Mouse (Mus musculus) spleen, postnatal 36 days (tissue): ENCODE results near the gene Zfp687.

Source experiments
- DNase-seq, 2 experiments: peaks; one replicate each; pipeline ENCODE4 v3.0.0; 2022; ENCODE audit warnings: low spot score in 2 of 2, mixed read lengths in 1 of 2

Zfp687 gene

DNA sequence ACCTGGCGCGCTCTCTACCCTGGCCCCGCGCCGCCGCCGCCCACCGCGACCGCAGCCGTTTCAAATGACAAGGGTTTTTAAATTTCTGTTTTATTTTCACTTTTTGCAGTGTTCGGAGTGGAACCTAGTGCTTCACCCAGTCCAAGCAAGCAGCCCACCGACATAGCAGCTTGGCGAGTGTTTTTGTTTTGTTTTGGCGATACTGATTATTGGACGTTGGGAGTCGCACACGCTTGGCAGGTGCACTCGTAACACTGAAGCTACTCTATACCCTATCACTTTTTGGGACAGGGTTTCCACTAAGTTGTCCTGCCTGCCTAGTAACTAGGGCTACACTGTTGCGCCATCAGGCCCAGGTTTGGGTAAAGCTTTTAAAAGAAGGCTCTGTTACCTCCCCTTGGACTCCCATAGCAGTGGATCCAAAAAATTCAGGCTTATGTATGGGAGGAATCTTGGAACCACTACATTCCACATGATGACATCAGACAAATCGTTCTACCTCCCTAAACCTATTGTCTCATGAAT lies 1.3 kb upstream of the Zfp687 start:
- DNase-seq: no peak

DNA sequence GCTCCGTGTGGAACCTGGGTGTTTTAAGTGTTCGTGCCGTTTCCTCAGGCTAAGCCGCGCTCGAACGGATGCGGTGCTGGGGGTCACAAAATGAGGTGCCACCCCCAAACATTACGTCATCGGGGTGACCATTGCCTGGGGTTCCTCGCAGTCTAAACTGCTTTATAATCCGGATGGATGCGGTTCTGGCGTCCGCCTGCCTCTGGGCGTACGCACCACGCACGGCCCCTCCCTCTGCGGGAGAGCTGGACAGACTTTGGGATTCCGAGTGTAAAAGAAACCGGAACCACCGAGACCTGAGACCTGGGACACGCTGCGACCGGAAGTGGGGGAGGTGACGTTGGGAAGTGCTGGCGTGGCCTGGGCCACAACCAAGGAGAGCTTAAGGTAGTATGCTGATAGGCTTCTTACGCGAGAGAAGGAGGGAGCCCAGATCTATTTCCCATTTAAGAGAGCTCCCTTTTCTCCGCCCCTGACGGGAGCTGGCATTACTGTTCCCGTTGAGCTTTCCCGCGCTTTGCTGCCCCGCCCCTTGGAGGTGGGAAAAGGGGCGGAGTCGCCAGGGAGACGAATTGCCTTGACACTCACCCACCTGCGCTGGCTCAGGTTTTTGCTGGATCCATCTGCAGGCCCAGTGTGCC lies 763 bp upstream of the Zfp687 start:
- DNase-seq: peak; percentile 86 to 92

DNA sequence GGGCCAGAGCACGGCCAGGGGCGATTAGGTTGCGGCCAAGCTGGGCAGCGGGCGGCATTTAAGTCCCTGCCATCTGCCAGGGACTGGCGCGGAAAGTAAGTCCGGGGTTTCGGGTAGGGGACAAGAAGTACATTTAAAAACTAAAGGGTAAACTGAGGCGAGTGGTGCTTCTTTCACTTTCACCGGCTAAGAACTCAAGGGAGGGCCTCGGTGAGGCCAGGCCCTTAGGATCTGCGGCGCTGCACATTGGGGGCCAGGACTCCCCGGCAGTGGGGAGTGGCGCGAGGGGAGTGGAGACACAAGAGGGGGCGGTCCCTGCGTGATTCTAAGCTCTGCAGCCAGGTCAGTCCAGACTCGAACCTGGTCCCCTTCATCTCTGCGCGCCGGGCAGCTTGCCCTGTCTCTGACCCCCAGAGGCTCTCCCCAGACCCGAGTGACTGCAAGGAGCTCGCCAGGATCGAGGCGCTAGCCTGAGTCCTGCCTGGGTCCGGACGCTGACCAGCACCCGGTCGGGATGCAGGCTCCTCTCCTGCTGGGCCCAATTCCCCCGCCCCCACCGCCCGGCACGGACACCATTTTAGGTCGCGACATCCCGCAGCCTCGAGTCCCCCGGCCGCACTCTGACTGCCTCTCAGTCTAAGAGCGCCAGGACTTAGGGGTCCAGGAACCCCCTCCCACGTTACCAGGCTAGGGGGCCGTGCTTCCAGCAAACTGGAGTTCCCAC lies 658 bp downstream of the Zfp687 start:
- peak; percentile 52 for DNase-seq

DNA sequence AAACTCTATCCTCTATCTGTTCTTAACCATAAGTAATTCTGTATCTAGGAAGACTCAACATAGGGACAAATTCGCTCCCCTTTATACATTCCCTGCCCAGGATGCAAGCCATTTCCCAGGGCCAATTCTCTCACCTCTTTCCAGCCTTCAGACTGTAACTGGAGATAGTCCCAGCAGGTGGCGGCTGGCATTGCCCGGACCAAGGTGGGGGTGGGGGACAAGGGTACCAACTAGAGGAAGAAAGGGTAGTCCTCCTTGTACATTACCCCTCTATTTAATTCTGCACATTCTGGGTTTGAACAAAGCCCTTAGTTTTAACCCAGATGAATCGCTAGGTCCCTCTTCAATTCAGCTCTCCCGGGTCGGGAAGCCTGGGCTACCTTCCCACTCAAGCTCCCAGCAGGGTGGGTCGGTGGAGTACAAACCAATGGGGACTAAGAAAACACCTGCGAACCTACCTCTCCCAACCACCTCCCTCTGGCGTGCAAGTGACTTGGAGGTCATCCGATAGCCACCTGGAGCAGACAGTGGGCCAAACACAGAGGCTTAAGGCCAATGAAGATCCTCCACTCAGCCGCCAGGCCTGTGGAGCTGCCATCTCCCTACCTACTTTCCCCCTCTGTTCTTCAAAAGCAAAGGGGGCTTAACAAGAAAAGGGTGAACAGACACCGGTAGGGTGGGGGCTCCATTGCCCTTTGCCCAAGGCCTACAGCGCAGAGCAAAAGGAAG lies 1.4 kb downstream of the Zfp687 start:
- no peak for DNase-seq

DNA sequence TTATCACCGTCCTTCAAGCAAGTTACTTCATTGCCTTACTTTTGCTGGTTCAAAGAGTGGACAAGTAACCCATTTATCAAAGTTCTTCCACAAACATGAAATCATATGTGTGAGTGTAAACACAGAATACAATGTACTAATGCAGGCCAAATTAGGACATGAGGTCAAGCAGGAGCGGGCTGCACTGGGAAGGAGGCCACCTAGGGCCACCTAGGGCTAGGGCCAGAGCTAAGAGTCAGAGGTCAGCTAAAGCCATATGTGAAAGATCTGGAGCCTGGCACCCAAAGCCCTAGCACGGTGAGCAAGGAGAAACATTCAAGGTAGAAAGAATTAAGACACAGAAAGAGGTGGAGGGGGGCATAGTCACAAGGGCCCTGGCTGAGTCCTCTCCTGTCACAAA lies 2.3 kb downstream of the Zfp687 start:
- no peak for DNase-seq

DNA sequence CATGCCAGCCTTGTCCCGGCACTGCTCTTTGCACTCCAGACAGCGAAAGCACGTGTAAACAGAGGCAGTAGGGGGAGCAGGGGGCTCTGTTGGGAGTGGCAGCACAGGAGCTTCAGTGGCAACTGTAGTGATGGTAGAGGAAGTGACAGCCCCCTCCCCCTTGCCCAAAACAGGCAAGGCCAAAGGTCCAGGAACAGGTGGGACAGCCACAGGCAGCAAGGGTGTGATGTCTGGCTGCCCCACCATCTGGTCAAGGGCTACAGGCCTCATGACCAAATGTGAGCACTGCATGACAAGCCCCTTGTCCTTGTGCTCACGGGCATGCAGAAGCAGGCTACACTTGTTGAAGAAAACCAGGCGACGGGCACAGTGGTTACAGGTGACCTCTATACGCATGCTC lies 4.9 kb downstream of the Zfp687 start:
- DNase-seq: no peak

DNA sequence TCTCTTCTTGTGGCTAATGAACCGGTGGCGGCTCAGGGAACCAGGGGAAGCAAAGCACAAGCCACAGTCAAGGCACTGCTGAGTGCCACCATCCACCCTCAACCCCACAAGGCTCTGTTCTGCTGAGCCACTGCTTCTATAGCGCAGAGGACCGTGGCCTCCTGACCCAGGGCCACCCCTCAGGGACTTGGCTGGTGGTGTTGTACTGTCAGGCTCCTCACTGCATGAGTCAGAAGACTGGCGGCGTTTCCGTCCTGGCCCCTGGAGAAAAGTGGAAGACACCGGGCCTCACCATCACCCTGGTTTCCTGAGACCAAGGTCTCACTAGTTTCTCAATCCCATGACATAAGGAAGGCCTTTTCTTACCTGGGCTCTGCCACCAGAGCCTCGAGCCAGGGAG lies 7.5 kb downstream of the Zfp687 start:
- DNase-seq: no peak

DNA sequence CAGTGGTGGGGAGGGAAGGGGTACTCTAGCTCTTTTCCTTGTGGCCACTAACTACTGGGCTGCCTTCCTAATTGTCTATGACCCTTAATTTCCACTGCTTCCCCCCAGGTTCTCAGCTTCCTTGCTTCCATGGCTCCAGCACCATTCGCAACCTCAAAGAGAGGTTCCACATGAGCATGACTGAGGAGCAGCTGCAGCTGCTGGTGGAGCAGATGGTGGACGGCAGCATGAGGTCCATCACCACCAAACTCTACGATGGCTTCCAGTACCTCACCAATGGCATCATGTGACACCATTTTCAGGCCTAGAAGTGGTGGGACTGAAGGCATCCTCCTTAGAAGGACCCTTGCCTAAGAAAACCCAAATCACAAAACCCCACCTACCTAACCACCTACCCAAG lies 9.6 kb downstream of the Zfp687 start:
- no peak for DNase-seq

DNA sequence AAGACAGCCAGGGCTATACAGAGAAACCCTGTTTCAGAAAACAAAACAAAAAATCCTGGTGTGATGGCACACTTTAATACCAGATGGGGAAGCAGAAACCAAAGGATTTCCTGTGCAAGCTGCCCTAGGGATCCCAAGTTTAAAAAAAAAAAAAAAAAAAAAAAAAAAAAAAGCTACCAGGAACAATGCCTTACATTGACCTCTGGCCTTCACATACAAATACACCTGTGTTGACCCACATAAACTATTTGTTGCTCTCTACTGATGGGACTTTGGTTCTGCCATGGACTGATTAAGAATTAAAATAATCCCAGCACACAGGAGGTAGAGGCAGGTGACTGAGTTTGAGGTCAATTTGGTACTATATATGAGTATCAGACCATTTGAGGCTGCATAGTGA lies 12.0 kb downstream of the Zfp687 start:
- no peak for DNase-seq

DNA sequence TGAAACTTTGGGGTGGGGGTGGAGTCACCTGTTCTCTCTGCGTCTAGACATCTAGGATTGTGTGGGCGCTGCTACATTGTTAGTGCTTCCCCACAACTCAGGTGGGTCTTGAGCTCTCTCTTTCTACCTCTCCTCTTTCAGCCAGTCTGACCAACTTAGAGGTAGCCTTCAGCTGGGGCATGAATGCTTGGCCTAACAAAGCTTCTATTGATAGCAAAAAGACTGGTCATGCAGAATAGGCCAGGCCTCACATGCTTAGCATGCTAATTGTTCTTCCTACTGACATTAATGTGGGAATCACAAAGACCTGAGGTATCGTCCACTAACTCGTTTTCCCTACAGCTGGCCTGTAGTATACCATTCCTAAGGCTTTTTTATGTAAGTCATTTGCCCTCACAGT lies 12.7 kb downstream of the Zfp687 start:
- no peak for DNase-seq

DNA sequence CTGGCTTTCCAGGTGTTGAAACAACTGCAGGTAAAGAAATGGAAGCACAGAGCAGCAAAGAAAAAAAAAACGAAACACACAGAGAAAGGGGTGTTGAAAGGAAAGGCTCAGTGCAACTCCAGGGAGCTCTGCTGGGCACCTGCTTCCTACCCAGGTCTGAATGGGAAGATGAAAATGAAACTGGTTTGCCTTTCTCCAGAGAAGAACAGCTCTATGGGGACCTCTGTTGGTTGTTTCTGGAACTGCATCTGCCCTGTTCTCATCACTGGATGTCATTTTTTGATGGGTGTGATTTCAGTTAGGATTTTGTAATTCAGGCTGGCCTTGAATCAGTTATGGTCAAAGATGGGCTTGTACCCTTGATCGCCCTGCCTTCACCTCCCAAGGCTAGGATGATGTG lies 18.3 kb downstream of the Zfp687 start:
- peak; percentile 71 to 78 for DNase-seq

DNA sequence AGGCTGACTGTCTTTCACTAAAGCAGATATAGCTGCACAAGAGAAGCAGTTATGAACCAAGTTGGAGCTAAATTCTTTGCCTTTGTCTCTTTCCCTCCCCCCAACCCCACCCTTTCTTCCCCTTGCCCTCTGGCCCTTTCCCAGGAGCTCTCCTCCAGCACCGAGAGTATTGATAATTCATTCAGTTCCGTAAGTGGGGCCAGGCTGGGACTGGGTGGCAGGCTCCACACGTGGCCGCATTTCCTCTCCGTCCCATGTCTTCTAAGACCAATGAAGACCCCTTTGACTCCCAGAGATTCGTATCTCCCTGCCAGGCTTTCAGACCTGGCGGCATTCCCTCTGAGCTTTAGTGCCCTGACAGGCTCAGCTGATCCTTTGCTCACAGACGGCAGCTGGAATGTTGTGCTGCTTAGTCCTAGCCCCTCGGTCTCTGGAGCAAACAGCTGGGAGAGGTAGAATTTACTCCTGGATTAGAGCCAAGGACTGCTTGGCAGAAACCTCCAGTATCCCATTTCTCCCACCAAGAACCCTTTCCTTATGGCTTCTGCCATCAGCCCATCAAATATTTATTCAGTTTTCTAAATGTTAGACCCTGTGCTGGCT lies 26.0 kb downstream of the Zfp687 start:
- DNase-seq: no peak

DNA sequence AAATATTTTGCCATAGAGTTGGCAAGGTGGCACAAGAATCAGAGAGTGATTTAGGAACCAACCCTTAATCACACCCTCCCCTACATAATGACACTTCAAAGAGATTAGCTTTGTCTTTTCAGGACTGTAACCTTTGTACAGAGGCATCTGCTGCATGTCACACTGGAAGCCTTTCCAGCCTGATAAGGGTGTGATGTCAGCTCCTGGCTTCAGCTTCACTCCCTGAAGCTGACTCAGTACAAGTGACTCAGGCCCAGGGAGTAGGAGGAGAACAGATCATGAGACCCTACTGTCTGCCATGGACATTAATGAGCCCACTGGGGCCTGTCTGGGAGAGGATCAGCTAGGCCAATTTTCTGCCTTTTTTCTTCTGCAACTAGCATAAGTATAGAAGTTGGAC lies 27.7 kb downstream of the Zfp687 start:
- no peak for DNase-seq

DNA sequence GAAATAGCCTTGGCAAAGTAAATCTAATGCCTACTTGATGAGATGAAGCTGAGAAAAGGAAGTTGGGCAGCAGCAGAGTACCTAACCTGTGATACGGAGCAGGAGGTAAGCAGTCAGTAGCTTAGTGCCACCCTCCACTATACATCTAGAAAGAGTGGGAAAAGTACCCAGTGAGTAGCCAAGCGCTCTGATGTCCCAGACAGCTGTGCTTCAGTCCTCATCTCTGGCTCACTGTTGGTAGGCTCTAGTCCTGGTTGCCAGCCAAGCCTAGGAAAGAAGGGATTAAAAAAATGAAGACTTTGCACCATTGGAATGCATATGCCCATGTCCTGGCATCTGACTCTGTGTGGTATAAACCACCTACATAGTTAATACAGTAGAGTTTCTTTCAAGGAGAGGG lies 29.7 kb downstream of the Zfp687 start:
- no peak for DNase-seq

DNA sequence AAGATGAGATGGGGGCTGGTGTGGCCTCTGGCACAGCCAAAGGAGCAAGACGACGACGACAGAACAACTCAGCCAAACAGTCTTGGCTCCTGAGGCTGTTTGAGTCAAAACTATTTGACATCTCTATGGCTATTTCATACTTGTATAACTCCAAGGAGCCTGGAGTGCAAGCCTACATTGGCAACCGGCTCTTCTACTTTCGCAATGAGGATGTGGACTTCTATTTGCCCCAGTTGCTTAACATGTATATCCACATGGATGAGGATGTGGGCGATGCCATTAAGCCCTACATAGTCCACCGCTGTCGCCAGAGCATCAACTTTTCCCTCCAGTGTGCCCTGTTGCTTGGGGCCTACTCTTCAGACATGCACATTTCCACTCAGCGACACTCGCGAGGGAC lies 30.9 kb downstream of the Zfp687 start:
- DNase-seq: no peak

DNA sequence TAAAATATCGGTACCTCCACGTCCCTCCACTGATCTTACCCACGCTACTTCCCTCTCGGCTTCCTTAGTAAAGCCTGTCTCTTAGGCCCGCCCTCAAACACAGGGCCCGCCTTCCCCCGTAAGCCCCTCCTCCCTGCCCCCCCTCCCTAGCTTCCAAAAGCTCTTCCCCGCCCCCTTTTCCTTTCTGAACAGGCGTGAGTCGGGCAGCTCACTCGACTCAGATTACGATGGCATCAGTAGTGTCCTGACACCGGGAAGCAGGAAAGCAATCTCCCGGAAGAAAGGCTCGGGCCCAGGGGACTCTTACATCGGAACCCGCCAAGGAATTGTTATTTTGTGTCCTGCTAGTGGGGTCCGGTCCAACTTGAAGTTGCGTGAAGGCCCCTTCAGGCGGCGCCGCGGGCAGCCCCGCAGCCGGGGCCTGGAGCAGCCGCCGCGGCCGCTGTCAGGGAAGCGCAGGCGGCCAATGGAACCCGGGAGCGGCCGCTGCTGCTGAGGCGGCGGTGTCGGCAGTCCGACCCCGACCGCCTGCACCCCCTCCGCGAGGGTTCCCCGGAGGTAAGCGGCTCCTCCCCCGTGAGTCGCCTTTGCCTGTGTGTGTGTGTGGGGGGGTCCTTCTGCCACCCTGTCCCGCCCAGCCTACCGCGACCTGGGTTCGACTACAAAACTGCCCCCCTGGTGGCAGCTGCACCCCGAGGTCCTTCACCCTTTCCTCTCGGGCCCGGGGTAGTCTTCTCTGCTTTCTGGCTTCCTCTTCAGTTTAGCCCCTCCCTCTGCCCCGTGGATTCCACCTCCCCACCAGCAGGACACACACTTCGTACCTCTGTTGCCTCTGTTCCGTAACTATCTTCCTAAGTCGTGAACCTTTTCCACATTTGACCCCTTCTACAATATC lies 40.5 kb downstream of the Zfp687 start, which contains the start of gene Pi4kb:
Gene Pi4kb (plus strand): TSS at position 204 of the 895 bp plus-strand sequence.
- peak; percentile 86 to 89 for DNase-seq

DNA sequence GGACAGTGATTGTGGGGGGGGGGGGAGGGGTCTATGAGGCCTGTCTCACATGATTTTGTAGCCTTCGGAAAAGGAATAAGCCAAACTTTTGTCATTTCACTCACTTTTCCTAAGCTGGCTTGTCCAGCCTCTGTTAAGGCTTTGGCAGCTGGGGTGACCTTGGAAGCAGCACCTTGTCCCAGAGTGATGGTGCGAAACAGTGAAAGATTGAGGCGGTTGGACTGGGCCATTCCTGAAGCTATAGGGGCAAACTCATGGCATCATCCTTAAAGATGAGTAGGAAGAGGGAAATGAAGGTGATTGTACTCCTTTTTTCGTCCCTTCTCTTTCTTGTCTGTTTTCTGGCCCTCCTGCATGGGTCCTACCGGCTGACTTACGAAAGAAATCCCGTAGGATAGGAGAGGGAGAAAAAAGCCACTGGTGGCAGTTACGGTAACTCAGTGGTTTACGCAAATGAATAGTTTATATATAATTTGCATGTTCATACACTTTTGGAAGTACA lies 41.2 kb downstream of the Zfp687 start:
- no peak for DNase-seq

DNA sequence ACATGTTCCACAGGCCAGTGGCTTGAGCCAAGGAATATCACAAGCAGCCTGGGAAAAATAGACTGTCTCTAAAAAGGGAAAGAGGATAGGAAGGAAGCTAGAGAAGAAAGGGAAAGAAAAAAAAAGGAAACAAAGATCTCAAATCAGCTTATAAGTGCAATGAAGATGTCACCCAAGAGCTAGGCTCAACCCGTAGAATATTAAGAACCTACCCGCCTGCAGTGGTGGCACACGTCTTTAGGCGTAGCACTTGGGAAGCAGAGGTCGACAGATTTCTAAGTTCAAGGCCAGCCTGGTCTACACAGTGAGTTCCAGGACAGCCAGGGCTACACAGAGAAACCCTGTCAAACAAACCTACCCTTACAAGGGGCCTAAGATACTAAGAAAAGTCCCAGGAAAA lies 41.6 kb downstream of the Zfp687 start:
- DNase-seq: no peak

DNA sequence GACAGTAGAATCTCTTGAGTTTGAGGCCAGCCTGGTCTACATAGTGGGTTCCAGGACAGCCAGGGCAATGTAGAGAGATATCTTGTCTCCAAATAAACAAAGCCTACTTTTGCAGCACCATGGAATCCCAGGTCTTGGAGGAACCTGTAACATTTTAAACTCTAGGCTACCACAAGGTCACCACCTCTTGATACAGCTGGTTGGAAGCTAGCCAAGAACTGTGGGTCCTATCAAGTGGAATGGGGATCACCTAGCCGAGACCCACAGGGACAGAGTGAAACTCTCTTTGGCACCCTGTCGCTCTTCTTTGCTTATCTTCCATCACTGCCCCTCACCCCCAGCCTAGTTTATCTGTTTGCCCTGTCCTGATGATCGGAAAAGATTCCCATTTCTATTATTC lies 42.7 kb downstream of the Zfp687 start:
- no peak for DNase-seq

DNA sequence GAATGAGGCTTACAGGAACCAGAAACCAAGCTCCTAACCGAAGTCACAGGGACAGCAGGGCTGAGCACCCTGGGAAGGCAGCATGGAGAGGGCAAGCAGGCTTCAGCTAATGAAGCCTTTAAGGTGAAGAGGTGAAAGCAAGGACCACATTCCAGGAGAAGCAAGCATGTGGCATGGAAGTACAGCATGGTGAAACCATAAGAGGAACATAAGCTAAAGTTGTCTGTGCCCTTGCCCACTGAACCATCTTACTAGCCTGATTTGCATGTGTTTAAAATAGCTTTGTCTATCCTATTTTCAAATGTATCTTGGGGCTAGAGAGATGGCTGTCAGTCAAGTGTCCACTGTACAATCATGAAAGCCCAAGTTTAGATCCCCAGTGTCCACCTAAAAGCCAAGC lies 49.4 kb downstream of the Zfp687 start:
- DNase-seq: peak; percentile 41 to 51

DNA sequence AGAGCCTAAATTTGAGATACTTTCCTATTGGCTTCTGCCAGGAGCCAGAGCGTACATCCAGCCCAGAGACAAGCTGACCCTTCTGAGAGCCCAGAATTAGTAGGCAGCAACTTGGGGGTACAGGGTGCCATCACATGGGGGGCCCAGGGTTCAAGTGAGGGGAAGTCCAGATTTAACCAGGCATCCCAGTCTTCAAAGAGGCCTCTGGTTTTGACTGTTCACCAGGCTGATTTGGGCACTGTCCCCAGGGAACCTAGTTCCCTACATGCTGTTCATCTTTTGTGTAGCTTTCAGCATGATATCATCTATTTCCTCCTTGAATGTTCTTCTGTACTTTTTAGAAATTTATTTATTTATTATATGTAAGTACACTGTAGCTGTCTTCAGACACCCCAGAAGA lies 50.3 kb downstream of the Zfp687 start:
- DNase-seq: peak; percentile 34 to 42
